ENCODE assay signal across 15 mouse cellular contexts in the genomic region with DNA sequence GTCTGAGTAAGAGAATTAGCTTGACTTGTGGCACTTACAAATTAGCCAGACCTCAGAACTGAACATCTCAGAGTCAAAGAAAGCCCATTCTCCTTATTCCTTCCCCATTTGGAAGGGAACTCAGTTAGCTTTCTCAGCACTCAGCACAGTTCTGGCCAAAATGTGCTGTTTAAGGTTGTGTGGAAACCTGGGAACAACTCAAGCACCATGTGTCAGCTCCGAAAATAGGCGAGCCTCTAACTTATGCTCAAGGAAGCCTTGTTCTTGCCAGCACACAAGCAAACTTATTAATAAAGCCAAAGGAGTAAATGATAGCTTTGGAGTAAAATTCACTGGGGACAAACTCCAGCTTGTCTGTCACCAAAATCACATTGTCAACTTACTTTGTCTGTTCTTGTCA.
"Had no signal": no experiment of that assay in that cellular context is flagged by ENCODE, and none has a peak within 500 bp of the region (broad histone marks: within the 10 kb centered on the region; RNA-seq: fewer than 3 reads in every experiment).

No protein-coding gene starts in this region.

- DNase-seq: kidney, postnatal 36 days; left cerebral cortex, postnatal 4 days; lung, adult 18-20 months; lung, postnatal 4 days; midbrain, embryonic 14.5 days; right cerebral cortex, adult 18-20 months; right cerebral cortex, postnatal 25 days; thymus, postnatal 4 days had no signal

- H3K36me3 ChIP-seq: limb, embryonic 13.5 days; midbrain, embryonic 10.5 days; neural tube, embryonic 15.5 days had no signal

- H3K4me3 ChIP-seq: limb, embryonic 13.5 days; midbrain, embryonic 10.5 days; myocyte; neural tube, embryonic 15.5 days had no signal

- H3K27me3 ChIP-seq: limb, embryonic 13.5 days; neural tube, embryonic 15.5 days had no signal

- H3K9ac ChIP-seq: limb, embryonic 13.5 days; liver, embryonic 14.5 days; neural tube, embryonic 15.5 days had no signal

- H3K4me1 ChIP-seq: limb, embryonic 13.5 days; neural tube, embryonic 15.5 days had no signal

- H3K27ac ChIP-seq: kidney, postnatal 0 days; limb, embryonic 13.5 days; liver, embryonic 14.5 days; midbrain, embryonic 10.5 days; neural tube, embryonic 15.5 days; stomach, postnatal 0 days had no signal
